Mouse (Mus musculus): ENCODE results near the gene Tbx4. TPM values are rescaled to one million over a fixed set of nuclear protein-coding genes. Genes with fewer than 3 reads are reported as not detected.

Tbx4 gene
- total RNA-seq, 2 experiments from 2014 or later: not detected

DNA sequence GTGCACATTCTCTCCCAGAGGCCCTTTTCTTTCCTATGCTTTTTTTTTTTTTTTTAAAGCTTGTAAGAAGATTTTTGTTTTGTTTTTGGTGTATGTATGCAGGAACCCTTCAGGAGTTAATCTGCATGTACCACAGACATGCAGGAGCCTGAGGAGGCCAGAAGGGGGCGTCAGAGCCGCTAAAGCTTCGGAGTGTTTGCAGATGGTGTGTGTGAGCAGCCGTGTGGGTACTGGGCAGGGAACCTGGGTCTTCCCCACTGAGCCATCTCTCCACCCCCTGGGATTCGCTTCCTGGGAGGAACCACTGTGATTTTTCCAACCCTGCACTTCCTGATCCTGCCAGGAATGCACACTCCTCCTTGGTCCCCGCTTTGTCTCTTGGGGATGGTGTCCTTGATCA lies 35.5 kb upstream of the Tbx4 start:
- no peak for DNase-seq (ENCODE audit: low spot score in 2 of 2)

DNA sequence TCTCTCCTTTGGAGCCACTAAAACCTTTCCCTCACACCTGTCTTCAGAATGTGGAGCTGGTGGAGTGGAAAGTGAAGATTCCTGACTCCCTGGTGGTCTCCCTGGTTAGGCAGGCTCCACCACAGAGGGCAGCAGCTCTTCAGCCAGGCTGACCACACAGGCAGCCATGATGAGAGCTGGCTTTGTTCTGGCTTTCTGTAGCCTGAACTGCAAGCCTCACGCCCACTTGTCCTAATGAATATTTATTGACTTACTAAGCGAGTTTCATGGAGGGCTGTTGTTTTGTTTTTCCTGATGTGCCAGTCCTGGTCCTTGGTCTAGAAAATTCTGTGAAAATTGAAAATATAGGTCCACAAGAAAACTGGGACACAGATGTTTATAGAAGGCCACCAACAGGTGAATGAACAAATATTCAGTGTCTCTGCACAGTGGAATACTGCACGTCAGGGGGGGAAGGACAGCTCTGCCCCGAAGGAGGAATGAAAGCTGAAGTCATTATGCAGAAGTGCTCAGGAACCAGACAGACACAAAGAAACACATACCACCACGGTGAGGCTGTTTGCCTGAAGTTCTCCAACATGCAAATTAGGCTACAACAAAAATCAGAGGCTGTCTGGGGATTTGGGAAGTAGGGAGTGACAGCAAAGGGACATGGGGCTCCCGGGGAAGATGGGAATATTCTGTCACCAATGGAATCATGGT lies 28.1 kb upstream of the Tbx4 start:
- no peak for DNase-seq (ENCODE audit: low spot score in 2 of 2)

DNA sequence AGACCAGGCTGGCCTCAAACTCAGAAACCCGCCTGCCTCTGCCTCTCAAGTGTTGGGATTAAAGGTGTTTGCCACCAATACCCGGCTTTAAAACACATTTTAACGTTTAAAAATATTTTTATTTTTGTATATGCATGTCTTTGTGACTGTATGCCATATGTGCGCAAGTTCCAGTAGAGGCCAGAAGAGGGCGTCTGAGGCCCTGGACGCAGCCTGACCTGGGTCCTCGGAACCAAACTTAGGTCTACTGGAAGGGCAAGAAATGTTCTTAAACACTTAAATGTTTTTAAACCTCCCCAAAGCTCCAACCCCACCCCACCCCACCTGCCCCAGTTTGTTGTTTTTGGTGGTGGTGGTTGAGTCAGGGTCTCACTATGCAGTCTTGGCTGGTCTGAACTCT lies 21.9 kb upstream of the Tbx4 start:
- DNase-seq (ENCODE audit: low spot score in 2 of 2): no peak

DNA sequence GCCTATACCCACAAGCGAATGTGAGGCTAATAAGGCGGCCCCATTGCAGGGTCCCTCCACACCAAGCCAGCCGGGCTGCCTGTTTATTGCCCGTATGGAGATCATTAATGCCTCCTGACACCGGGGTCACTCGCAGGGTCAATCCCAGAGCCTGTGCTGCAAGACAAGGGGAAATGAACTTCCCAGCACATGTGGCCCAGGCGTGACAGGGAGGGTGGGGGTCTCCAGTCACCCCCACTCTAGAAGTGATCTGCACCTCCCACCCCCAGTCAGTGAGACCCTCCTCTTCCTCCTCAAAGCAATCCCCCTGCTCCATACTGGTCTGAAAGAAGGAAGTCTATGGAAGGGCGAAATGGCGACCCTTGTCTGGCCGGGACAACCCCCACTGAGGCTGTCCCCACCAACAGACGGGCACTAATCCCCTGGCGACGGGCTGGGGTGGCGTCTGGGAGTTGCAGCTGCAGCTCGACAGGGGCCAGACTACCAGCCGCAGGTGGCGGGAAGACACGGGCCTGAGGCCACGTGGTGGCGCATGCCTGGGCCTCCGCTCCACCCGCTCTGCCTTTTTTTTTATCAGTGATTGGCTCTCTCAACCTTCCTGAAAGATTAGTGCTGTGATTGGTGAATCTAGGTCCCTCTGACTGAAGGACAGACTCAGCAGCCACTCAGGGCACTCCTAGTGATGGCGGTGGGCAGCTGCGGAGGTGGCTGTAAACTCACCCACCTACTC lies 10.0 kb upstream of the Tbx4 start:
- DNase-seq (ENCODE audit: low spot score in 2 of 2): no peak

DNA sequence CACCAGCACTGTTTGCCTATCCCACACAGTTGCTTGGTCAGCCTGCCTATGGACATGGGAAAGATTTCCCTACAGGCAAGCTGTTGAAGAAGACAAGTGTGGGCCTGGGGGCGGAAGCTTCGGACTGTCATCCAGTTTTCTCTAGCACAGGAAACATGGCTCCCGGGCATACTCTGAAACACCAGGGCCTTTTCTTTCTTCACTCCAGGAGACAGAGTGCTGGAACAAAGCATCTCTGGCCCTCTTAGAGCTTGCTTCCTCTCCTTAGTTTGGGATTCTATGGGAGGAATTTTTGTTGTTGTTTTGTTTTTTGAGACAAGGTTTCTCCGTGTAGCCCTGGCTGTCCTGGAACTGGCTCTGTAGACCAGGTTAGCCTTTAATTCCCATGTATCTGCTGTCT lies 1.7 kb upstream of the Tbx4 start:
- no peak for DNase-seq (ENCODE audit: low spot score in 2 of 2)

DNA sequence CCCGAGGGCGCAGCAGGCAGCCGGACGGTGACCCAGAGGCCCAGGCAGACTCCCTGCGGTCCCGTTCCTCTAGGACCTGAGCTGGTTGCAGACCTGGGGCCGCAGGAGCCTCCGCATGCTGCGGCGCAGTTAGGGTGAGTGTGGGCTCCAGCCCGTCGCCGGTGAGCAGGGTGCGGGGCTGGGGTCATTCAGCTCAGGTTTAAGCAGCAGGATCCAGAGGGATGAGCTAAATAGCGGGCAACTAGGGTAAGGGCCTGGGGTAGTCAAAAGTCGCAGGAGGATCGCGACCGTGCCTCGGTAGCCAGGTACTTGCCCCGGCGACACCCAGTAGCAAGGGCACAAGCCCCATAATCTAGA lies 185 bp downstream of the Tbx4 start:
- no peak for DNase-seq (ENCODE audit: low spot score in 2 of 2)

DNA sequence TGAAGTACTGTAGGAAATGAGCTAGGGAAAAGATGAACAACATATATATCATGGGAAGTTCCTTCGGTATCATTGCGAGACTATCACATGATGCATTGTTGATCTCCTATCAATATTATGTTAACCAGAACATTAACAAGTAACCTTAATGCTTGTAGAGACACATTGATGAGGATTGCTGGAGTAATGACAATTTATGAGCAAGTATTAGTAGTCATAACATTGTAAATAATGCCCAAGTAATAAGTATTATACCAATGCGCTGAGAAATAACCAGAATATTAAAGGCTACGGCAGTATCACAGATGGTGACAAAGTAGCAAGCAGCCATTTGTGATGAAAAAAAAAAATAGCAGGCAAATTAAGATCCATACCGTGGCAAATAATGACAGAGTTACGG lies 1.1 kb downstream of the Tbx4 start:
- no peak for DNase-seq (ENCODE audit: low spot score in 2 of 2)

DNA sequence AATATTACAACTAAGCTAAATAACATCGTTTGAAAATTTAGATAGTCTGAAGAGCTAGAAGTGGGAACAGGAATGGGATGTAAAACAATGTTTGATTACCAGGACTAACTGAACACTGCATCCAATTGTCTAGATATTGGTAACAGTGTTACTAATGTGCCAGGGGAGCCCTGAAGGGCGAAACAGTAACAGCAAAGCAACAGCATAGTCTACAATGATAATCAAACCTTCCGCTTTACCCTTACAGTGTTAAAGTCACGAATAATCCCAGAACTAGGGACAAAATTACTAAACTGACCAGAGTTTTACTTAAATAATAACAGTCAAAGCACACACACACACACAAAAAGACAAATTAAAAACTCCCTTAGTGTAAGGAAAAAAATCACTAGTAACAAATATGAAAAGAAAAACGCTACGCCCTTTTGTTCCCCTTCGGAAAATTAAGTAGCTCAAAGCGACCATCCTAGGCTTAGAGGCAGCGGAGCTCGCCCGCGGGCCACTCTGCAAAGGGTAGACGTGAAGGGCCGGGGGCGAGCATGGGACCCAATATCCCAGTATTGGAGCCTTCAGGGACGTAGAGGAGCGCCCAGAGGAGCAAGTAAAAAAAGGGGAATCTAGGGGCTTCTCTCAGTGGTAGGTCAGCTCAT lies 1.7 kb downstream of the Tbx4 start:
- DNase-seq (ENCODE audit: low spot score in 2 of 2): no peak

DNA sequence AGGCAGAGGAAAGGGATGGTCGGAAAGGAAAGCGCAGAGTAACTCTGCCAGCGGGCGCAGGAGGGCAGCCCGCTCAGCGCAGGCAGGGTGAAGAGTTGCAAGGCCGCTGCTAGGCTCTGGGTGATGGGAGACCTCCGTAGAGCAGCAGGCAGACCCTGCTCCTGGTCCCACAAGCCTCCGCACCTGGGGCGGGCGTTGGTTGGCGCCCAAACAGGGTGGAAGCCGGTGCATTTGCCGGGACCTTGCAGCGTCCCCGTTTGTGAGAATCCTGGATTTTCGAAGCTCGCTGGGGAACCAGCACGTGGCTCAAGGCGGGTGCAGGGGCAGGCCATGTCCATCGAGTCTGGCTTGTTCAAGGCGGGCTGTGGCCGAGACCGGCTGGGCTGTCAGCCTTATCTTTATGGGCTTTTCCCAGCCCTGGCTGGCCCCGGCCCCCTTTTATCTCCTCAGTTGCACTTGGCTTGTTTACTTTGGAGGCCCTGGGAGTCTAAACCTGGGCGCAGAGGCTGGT lies 2.3 kb downstream of the Tbx4 start:
- no peak for DNase-seq (ENCODE audit: low spot score in 2 of 2)

DNA sequence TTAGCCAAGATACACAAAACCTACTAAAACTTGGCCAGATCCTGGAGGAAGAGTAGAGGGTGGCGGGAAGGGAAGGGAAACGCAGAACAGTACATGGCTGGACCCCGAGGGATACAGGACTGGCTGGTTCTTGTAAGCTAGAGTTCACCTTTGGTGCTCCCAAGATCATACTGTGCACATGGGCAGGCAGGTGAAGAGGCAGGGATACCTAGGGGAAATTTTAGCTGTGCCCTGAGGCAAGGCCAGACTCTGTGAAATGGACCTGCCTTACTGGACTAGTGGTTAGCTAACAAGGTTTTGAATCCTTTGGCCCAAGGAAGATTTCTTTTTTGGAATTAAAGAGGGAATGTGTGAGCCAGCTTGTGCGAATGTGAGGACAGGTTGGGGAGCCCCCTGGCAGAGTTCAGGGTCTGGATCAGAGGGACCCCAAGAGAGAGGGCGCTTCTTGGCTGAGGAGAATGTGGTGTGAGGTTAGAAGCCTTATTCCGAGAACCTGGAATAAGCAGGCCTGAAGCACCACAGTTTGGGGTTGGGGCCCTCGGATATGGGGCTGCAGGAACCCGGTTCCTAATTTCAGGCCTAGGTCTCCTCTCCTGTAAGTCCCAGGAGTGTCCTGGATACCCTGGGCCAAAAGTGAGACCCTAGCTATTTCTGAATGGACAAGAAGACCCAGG lies 3.0 kb downstream of the Tbx4 start:
- no peak for DNase-seq (ENCODE audit: low spot score in 2 of 2)

DNA sequence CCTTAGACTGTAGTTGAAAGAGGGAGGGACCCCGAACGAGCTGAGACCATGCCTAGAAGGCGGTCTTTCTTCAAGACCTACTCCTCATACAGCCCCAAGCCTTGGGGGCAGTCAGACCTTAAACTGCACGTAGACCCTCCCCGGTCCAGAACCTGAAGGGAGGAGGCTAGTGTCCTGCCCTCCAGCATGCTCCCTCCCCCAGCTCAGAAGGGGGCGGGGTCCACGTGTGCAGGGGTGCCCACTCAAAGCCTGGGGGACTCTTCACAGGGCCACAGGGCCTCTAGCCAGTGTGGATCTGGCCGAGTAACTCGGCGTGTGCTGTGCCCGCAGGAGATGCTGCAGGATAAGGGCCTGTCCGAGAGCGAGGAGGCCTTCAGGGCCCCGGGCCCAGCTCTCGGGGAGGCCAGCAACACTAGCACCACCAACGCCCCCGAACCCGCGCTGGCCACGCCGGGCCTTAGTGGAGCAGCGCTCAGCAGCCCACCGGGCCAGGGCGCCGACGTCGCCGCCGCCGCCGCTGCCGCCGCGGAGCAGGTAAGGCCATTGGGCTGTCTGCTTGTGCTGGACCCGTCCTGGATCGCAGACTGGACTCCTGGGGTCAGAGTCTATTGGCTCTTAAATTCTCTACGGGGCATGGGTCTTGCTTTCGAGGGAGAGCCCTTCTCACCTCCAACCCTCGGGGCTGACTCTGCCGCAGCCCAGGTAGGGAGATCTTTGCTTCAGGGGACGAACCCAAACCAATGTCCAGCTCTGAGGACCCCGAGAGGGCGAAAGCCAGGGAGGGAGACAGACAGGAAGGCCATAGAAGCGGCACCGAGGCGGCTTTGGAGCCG lies 3.7 kb downstream of the Tbx4 start:
- no peak for DNase-seq (ENCODE audit: low spot score in 2 of 2)

DNA sequence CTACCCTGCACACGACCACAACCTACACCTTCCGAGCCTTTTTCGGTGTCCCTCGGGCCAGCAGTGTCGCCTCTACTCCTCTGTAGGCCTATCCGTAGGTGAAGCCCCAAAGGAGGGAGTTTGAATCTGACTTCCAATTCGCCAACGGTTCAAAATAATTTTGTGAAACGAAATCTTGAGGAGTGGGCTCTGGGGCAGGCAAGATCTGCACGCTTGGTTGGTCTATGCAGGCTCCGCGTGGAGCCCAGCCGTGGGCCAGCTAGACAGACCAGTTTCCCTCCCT lies 4.3 kb downstream of the Tbx4 start:
- no peak for DNase-seq (ENCODE audit: low spot score in 2 of 2)

DNA sequence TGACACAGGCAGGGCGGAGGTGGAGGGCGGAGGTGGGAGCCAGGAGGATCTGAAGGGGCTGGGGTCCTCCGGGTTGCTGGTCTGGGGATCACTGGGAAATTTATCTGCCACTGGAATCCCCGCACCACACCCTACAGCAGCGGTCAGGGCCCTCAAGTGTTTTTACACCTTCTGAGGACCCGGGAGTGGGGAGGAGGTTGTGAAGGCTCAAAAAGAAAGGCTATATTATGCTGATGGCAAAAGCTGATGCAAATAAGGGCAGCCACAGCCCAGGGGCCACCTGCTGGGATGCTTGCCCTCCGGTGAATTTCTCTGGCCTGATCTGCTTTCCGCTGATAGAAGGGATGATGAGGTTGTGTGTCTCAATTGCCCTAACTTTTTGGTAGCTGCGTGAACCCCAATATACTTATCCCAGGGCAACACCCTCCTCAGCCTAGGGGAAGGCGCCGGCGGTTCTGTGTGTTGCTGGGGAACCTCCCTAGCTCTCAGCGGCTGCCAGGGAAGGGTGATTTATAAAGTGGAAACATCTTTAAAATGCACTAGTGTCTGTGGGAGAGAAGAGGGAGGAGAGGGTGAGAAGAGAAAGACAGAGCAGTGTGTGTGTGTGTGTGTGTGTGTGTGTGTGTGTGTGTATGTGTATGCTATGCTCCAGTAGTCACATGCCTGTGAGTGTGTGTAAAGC lies 4.9 kb downstream of the Tbx4 start:
- no peak for DNase-seq (ENCODE audit: low spot score in 2 of 2)

DNA sequence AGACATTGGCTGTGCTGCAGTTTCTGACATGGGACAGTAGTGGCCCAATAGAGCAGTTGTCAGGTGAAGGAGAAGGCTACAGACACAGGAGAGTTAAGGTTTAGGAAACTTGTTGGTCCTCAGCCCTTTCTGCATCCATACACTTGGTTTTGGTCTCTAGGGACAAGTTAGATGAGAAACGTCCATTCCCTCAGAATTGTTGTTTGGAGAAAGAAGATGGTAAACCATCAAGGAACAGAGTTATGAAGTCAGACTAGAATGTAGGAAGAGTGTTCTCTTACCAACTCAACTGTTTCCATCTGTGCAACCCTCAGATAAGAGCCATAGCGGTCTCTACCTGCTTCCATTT lies 5.4 kb downstream of the Tbx4 start:
- no peak for DNase-seq (ENCODE audit: low spot score in 2 of 2)

DNA sequence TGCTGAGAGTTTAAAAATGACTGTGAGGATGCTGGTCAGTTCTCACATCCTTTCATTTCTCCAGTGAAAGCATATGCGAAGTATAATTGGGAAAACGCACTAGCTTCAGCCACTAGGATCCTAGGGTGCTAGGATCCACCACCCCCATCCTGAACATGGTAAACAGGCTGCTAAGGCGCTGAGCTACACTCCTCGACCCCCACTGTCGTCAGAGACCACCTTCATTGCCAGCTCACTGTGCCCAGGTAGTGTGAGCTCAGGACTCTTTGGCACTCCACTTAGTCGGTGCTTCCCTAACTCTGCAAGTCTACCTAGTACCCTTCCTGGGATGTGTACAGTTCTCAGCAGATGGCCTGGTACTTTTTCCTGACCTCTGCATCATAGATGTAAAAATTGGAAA lies 6.5 kb downstream of the Tbx4 start:
- DNase-seq (ENCODE audit: low spot score in 2 of 2): no peak

DNA sequence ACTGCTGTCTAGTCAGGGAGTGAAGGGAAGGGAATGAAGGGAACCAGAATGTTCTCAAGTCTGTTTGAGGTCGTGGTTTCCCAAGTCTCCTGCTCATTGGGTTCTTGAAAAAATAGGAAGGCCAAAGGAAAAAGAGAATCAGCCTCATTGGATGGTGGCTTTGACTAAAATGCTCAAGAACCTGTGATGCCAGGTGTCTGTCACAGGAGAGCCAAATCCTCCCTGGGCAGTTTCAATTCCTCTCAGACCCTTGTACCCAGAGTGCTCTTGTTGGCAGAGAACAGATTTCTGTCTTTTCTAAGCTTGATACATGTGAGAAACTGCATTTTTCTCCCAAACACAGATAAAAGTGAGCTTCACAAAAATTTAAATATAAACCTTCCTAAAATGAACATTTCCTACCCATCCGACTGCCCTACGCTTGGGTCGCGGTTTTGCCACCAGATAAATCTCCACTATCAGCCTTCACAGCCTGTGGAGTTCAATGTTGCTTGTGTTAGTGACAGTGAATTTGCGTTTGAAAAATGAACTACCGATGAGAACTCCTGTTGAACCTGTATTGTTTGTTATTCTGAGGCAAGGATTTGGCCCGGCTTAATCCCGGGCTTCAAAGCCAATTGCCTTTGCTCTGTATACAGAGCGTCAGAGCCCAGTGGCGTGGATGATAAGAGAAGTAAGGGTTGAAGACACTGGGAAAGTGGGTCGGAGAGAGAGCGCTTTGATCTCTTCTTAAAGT lies 7.3 kb downstream of the Tbx4 start:
- DNase-seq (ENCODE audit: low spot score in 2 of 2): no peak

DNA sequence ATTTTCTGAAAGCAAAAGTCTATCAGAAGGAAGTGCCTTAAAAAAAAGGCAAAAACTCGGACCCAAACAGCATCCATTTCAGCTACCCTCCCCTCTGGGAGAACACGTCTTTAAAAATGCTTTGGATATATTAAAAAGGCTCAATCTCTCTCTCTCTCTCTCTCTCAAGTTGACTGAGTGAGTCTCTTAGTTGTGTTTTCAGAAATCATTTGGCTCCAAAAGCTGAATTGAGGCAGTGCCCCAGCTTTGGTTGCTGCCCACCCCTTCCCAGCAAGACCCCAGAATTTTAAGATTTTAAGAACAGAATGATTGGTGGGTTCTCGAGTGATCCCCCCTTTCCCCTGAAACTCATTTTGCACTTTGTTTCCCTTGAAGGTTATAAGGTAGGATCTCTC lies 7.9 kb downstream of the Tbx4 start:
- DNase-seq (ENCODE audit: low spot score in 2 of 2): no peak

DNA sequence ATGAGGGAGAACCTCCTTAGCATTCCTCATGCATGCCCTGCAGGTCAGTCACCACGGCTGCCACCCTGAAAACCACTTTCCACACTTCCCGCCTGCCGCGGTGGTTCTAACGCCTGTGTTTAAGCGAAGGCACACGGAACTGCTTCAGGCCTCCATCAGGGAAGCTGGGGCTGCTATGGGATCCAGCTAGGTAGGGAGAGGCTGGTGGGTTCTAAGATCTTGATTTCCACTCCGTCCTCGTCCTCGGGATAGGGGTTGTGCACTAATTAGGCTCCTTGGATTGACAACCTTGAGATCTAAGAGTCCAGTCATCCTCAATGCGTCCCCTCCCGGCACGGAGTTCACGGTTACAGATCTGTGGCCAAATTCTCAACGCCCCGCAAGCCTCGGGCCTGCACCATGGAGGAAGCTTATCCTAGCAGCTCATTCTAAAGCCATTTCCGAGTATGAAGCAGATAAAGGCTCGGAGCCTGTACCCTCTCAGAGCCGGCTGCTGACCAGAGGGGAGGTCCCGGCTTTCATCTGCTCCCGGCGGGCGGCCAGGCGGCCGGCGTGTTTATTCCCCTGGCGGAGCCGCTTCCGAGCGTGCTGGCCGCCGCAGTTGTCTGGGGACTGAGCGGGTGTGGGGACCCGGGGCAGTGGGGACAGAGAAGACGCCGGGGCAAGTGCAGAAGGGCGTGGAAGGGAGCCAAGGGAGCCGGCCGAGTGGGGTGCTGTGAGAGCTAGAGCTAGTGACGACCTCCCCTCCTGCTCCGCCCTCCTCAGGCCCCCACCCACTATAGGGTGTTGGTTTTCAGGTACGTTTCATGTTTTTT lies 8.7 kb downstream of the Tbx4 start:
- peak in 1 of 2 experiments; percentile 10 for DNase-seq (ENCODE audit: low spot score in 2 of 2)

DNA sequence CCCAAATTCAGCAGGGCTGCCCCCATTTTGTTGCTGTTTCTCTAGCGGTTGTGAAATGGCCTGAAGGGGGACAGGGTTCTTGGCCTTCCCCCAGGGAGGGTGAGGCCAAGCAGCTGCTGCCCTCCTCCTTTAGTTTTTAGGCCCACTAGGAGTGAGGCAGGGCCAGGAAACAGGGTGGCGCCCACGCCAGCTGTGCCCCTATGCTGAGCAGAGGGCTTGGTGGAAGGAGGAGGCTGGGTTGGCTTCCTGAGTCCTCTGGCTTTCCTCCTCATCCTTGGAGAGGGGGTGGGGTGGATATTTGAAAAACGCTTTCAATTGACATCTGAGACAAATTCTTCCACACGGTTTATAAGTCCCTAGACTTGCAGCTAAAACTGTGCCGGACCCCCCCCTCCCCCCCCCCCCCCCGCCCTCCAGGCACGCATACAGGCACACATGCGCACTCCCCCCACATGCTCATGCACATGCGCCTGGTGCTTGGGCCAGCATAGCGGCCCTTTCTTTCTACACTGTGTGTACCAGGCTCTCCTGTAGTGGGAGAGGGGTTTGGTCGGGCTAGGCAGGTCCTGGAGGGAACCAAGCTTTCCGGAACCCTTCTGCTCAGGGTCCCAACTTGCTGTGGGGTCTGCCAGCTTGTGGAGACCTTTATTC lies 10.2 kb downstream of the Tbx4 start:
- no peak for DNase-seq (ENCODE audit: low spot score in 2 of 2)

All from adrenal gland, adult 18-20 months (tissue).